Mouse (Mus musculus) heart, embryonic 13.5 days (tissue): ENCODE measurements around the gene Klk12. TPM values are rescaled to one million over a fixed set of nuclear protein-coding genes. Genes with fewer than 3 reads are reported as not detected.

Experiments used
- ATAC-seq: fragments of 200-750 bp; cut with Nextera tagmentation; 2 replicates; pipeline ENCODE4 v1.8.0; 2017; ENCODE audit warnings: moderate TSS enrichment; ENCODE audit not compliant: insufficient number of reproducible peaks, low FRiP score, low TSS enrichment; ENCODE audit errors: extremely low read depth
- H3K27ac ChIP-seq: fragments of 300-500 bp; sonication (generic); replicated peaks from 2 replicates; pipeline ENCODE4 v1.5.1; 2015; ENCODE audit warnings: moderate library complexity, mild to moderate bottlenecking, inconsistent platforms
- H3K27me3 ChIP-seq: fragments of 300-500 bp; sonication (generic); replicated peaks from 2 replicates; pipeline ENCODE4 v1.6.1; 2015; ENCODE audit warnings: mild to moderate bottlenecking, inconsistent platforms
- H3K36me3 ChIP-seq: fragments of 300-500 bp; sonication (generic); 2 replicates; pipeline ENCODE4 v1.6.1; 2015; ENCODE audit warnings: mild to moderate bottlenecking, inconsistent platforms
- H3K4me1 ChIP-seq: fragments of 300-500 bp; sonication (generic); 2 replicates; pipeline ENCODE4 v1.6.1; 2015; ENCODE audit warnings: inconsistent platforms
- H3K4me2 ChIP-seq: fragments of 300-500 bp; sonication (generic); 2 replicates; pipeline ENCODE4 v1.6.1; 2015; ENCODE audit warnings: inconsistent platforms, mild to moderate bottlenecking, moderate library complexity
- H3K4me3 ChIP-seq: fragments of 300-500 bp; sonication (generic); 2 replicates; pipeline ENCODE4 v1.5.1; 2015; ENCODE audit warnings: moderate library complexity, mild to moderate bottlenecking, inconsistent platforms
- H3K9ac ChIP-seq: fragments of 300-500 bp; sonication (generic); 2 replicates; pipeline ENCODE4 v1.6.1; 2015; ENCODE audit warnings: inconsistent platforms, mild to moderate bottlenecking, moderate library complexity
- H3K9me3 ChIP-seq: fragments of 300-500 bp; sonication (generic); 2 replicates; pipeline ENCODE4 v1.6.1; 2016; ENCODE audit warnings: inconsistent platforms
- WGBS: fragments of 180-500 bp; shearing (Covaris S2); methylation state at CpG from one replicate; pipeline ENCODE4 v1.1.7; 2015; ENCODE audit warnings: mixed read lengths; 5-methylcytosine and 5-hydroxymethylcytosine counted together
- polyA plus RNA-seq: library from polyadenylated mRNA; unstranded; fragments of >200 nt; fragmentation: Nextera tagmentation; extraction: Ambion mirVana; gene quantifications from 2 replicates; pipeline ENCODE4 v1.2.1, GENCODE M21; 2015

The Klk12 gene
- polyA plus RNA-seq: not detected in 2 replicates

- 66% methylated on average over 4 of the region's 4 CpGs for WGBS
- Histone ChIP-seq H3K9ac (no peak within 1 kb of the TSS), H3K4me3 (no peak within 1 kb of the TSS), H3K27me3 (no peaks in the 10 kb centered on the region), H3K27ac (no peak within 1 kb of the TSS), H3K36me3 (no peaks in the 10 kb centered on the region), H3K4me1 (no peaks in the 10 kb centered on the region), H3K4me2 (no peak within 1 kb of the TSS), H3K9me3 (no peaks in the 10 kb centered on the region)
- no peak for ATAC-seq
Observed at GRCm38 (mm10) chr7:43768597-43768996, at the start of gene Klk12. TSS of gene Klk12 (plus strand) at chr7:43768897.

GRCm38 (mm10) chr7:43747788-43748187 lies 20.9 kb upstream of the Klk12 start:
- H3K9ac ChIP-seq: no peak overlapping the region
- H3K4me3 ChIP-seq: no peak overlapping the region
- no peaks in the 10 kb centered on the region for H3K36me3 ChIP-seq
- peak overlapping the region; percentile 42; the same call in 1 of the 2 replicates for H3K27ac ChIP-seq
- WGBS: 41% methylated on average over 1 of the region's 1 CpGs
- ATAC-seq: no peak
- no peaks in the 10 kb centered on the region for H3K9me3 ChIP-seq
- H3K4me2 ChIP-seq: no peak overlapping the region
- H3K4me1 ChIP-seq: no peaks in the 10 kb centered on the region
- H3K27me3 ChIP-seq: no peaks in the 10 kb centered on the region

GRCm38 (mm10) chr7:43752806-43753205 lies 15.9 kb upstream of the Klk12 start:
- WGBS: 33% methylated on average over 2 of the region's 2 CpGs

GRCm38 (mm10) chr7:43766484-43766883 lies 2.2 kb upstream of the Klk12 start:
- no peaks in the 10 kb centered on the region for H3K9me3 ChIP-seq
- H3K27ac ChIP-seq: no peak overlapping the region
- H3K4me3 ChIP-seq: no peak overlapping the region
- no peak overlapping the region for H3K4me2 ChIP-seq
- H3K9ac ChIP-seq: no peak overlapping the region
- H3K27me3 ChIP-seq: no peaks in the 10 kb centered on the region
- no peaks in the 10 kb centered on the region for H3K36me3 ChIP-seq
- 39% methylated on average over 8 of the region's 8 CpGs for WGBS
- H3K4me1 ChIP-seq: no peaks in the 10 kb centered on the region
- no peak for ATAC-seq

More at GRCm38 (mm10) chr7:43752806-43753205, 15.9 kb upstream of the Klk12 start:
- no peak overlapping the region for H3K27ac ChIP-seq
- no peak for ATAC-seq
- no peak overlapping the region for H3K9ac ChIP-seq
- H3K4me2 ChIP-seq: no peak overlapping the region
- no peaks in the 10 kb centered on the region for H3K9me3 ChIP-seq
- H3K27me3 ChIP-seq: no peaks in the 10 kb centered on the region
- H3K4me3 ChIP-seq: no peak overlapping the region
- no peaks in the 10 kb centered on the region for H3K36me3 ChIP-seq
- no peaks in the 10 kb centered on the region for H3K4me1 ChIP-seq

GRCm38 (mm10) chr7:43769636-43770035 lies 939 bp downstream of the Klk12 start:
- 86% methylated on average over 8 of the region's 8 CpGs for WGBS

GRCm38 (mm10) chr7:43770701-43771100 lies 2.0 kb downstream of the Klk12 start:
- Histone ChIP-seq H3K4me3 (no peak overlapping the region), H3K9me3 (no peaks in the 10 kb centered on the region), H3K4me1 (no peaks in the 10 kb centered on the region), H3K36me3 (no peaks in the 10 kb centered on the region), H3K27me3 (no peaks in the 10 kb centered on the region), H3K4me2 (no peak overlapping the region), H3K9ac (no peak overlapping the region), H3K27ac (no peak overlapping the region)
- 81% methylated on average over 10 of the region's 10 CpGs for WGBS
- ATAC-seq: no peak

More at GRCm38 (mm10) chr7:43769636-43770035, 939 bp downstream of the Klk12 start:
- H3K9ac ChIP-seq: no peak overlapping the region
- no peak overlapping the region for H3K4me2 ChIP-seq
- no peaks in the 10 kb centered on the region for H3K36me3 ChIP-seq
- no peak for ATAC-seq
- no peak overlapping the region for H3K27ac ChIP-seq
- H3K27me3 ChIP-seq: no peaks in the 10 kb centered on the region
- H3K9me3 ChIP-seq: no peaks in the 10 kb centered on the region
- H3K4me3 ChIP-seq: no peak overlapping the region
- no peaks in the 10 kb centered on the region for H3K4me1 ChIP-seq

GRCm38 (mm10) chr7:43771916-43772315 lies 3.2 kb downstream of the Klk12 start:
- H3K27ac ChIP-seq: no peak overlapping the region
- H3K4me3 ChIP-seq: no peak overlapping the region
- H3K9me3 ChIP-seq: no peaks in the 10 kb centered on the region
- no peak for ATAC-seq
- H3K4me1 ChIP-seq: no peaks in the 10 kb centered on the region
- H3K27me3 ChIP-seq: no peaks in the 10 kb centered on the region
- H3K36me3 ChIP-seq: no peaks in the 10 kb centered on the region
- H3K4me2 ChIP-seq: no peak overlapping the region
- WGBS: 73% methylated on average over 6 of the region's 6 CpGs
- no peak overlapping the region for H3K9ac ChIP-seq

- 52% methylated on average over 3 of the region's 3 CpGs for WGBS
- Histone ChIP-seq H3K4me2 (no peak overlapping the region), H3K9ac (no peak overlapping the region)
Observed at GRCm38 (mm10) chr7:43772901-43773300, 4.2 kb downstream of the Klk12 start.

GRCm38 (mm10) chr7:43774364-43774763 lies 5.7 kb downstream of the Klk12 start, which contains the start of gene Klk11:
TSS of gene Klk11 (plus strand) at chr7:43774604.
- Histone ChIP-seq H3K4me3 (no peak within 1 kb of the TSS), H3K9me3 (no peaks in the 10 kb centered on the region), H3K36me3 (no peaks in the 10 kb centered on the region), H3K27me3 (no peaks in the 10 kb centered on the region), H3K9ac (no peak within 1 kb of the TSS), H3K27ac (no peak within 1 kb of the TSS), H3K4me1 (no peaks in the 10 kb centered on the region), H3K4me2 (no peak within 1 kb of the TSS)
- no peak for ATAC-seq
- 81% methylated on average over 5 of the region's 5 CpGs for WGBS

More at GRCm38 (mm10) chr7:43772901-43773300, 4.2 kb downstream of the Klk12 start:
- no peaks in the 10 kb centered on the region for H3K27me3 ChIP-seq
- H3K9me3 ChIP-seq: no peaks in the 10 kb centered on the region
- ATAC-seq: no peak
- no peaks in the 10 kb centered on the region for H3K36me3 ChIP-seq
- no peak overlapping the region for H3K27ac ChIP-seq
- no peak overlapping the region for H3K4me3 ChIP-seq
- no peaks in the 10 kb centered on the region for H3K4me1 ChIP-seq

- no peak overlapping the region for H3K4me3 ChIP-seq
- WGBS: 49% methylated on average over 6 of the region's 6 CpGs
- no peak for ATAC-seq
Observed at GRCm38 (mm10) chr7:43774802-43775201, 6.1 kb downstream of the Klk12 start.

GRCm38 (mm10) chr7:43775311-43776057 lies 6.8 kb downstream of the Klk12 start:
- Histone ChIP-seq H3K4me2 (no peak overlapping the region), H3K36me3 (no peaks in the 10 kb centered on the region), H3K27ac (no peak overlapping the region), H3K9ac (no peak overlapping the region), H3K27me3 (no peaks in the 10 kb centered on the region), H3K4me1 (no peaks in the 10 kb centered on the region), H3K4me3 (no peak overlapping the region), H3K9me3 (no peaks in the 10 kb centered on the region)
- WGBS: 44% methylated on average over 7 of the region's 7 CpGs
- no peak for ATAC-seq

More at GRCm38 (mm10) chr7:43774802-43775201, 6.1 kb downstream of the Klk12 start:
- Histone ChIP-seq H3K4me2 (no peak overlapping the region), H3K27ac (no peak overlapping the region), H3K9me3 (no peaks in the 10 kb centered on the region), H3K27me3 (no peaks in the 10 kb centered on the region), H3K9ac (no peak overlapping the region), H3K36me3 (no peaks in the 10 kb centered on the region), H3K4me1 (no peaks in the 10 kb centered on the region)

GRCm38 (mm10) chr7:43776506-43776905 lies 7.8 kb downstream of the Klk12 start:
- H3K4me1 ChIP-seq: no peaks in the 10 kb centered on the region
- H3K9me3 ChIP-seq: no peaks in the 10 kb centered on the region
- no peaks in the 10 kb centered on the region for H3K36me3 ChIP-seq
- H3K4me3 ChIP-seq: no peak overlapping the region
- H3K4me2 ChIP-seq: no peak overlapping the region
- 81% methylated on average over 5 of the region's 5 CpGs for WGBS
- H3K27me3 ChIP-seq: peaks cover 3% of the 10 kb centered on the region; the same call in 1 of the 2 replicates
- no peak overlapping the region for H3K9ac ChIP-seq
- no peak overlapping the region for H3K27ac ChIP-seq
- no peak for ATAC-seq
